Mouse (Mus musculus) T-helper 17 cell (primary cell): ENCODE data around the gene Zfhx3.

Experiments
- in situ Hi-C, 2 experiments: fragments of 300-600 bp; cut with MboI, MseI; formaldehyde crosslinking; loops; 1 replicate in 1 of 2; 2 replicates in 1 of 2; pipeline ENCODE4 v1.15.1; 2025; ENCODE audit warnings: high pct_unique_total_duplicates in 2 of 2

Zfhx3 gene

DNA sequence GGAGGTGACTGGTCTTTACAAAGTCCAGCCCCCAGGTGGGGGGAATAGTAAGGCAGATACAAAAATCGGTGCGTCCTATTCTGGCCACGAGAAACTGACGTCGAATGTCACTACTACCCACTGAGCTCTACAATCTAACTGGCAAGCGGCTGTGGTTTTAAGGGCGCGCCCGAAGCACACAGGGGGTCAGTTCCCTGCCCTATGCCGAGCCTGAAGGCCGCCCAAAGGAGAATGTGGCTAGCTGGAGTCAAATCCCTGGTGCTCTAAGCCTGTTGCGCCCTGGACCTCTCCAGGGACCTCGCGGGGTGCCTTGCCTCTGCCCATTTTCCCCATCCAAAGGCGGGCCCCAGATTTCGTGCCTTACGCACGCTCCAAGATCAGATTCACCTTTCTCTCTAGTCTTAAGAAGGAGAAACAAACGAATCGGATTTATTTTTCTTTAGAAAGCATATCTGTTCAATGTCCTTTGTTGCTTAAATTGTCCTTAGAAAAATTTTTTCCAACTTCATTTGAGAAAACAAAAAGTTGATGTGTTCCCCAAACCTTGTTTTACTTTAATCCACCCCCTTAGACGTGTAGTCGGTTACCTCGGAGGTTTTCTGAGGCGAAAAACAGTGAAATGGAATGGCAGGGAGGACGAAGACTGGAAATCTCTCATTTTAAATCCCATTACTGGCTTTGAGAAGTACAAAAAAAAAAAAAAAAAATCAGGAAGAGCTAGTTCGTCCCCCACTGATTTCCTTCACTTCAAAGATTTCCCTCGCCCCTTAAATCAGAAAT, 754.4 kb downstream of the Zfhx3 start:
- in situ Hi-C loops = no loop called here

DNA sequence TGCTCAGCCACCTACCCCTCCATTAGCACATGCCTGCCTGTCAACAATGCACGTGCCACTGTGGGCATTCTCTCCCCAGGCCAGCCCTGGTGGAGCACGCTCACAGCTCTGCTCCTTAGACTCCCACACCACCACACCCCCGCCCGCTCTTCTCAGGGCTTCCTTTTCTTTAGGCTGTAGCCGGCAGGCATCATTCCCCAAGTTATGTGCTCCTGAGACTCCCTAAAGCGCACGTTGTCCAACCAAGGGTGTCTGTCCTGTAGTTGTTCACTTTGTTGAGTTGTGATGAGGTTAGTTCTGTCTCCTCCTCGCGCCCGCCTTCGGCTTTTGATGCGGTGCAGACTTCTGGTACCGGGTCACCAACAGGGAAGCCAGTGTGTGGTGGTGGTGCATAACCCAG, 755.1 kb downstream of the Zfhx3 start:
- in situ Hi-C loops = no loop called here

DNA sequence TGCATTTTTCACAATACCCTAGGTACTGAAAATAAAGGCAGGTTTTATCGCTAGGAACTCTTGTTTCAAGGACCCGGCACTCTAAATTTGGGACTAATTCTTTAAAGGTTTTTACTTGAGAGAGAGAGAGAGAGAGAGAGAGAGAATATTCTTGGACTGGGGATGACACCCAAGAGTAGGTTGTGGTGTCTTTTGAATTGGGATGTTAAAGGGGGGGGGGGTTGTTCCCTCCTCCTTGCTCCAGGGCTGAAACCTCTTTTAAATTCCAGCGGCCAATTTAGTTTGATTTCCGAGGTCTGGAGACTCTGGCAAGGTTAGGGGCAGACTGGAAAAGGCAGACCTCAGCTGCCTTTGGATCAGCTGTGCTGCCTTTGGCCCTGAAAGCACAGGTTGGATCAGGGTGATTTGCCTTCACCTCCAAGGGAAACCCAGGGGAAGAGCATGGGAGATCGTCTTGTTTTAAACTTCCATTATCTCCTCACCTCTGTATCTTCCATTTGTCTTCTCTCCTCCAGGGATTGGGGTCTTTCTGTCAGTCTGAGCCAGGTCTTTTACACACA, 755.7 kb downstream of the Zfhx3 start:
- in situ Hi-C loops = no loop called here

DNA sequence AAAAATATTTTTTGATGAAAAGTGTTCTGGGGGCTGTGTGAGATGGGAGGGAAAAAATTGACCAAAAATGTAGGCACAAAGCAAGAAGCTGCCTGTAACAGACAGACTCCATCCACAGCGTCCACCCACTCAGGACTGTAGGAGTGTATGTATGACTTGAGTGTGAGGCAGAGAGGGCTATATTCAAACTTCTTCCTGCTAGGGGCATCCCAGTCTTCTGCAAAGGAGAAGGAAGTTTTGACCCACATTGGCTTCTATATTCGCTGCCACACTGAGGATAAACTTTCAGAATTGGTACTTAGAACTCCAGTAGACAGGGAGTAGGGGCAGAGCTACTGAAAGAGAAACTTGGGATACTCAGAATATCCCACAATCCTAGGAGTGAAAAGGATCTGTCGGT, 756.6 kb downstream of the Zfhx3 start:
- in situ Hi-C loops = no loop called here

DNA sequence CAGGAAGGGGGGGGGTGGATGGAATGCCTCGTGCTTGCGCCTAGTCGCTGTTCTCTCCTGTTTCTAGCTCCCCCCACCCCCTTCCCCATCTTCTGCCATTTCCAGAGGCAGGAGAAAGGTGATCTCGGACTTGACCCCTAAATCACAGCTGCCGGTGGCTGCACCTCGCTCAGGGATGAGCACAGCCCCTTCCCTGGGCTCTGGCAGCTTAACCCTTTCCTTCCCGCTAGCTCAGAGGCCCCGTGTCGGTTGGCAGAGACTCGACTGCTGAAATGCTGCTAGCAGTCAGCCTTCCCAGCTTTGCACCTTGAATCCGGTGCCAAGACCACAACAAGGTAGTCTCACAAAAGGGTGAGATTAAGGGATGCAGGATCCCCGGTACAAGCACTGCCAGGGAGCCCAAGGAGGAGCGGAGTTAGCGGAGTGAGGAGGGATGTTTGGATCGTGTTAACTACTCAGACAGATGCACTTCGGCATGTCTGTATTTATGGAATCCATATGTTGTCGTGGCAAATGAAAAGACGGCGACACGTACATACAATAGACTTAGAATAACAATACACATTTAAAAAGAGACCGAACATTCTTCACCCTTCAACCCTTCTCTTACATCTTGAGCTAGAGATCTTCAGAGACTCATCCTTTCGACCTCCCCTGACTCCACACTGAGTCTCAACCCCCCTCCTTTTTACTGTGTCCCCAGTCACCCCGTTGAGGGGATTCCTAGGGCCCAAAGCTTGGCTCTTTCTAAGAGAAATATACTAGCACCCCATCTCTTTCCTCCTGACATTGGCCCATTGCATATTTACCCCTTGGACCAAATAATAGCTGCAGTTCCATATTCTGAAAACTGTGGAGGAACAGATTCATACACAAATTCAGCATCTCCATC, 757.3 kb downstream of the Zfhx3 start:
- in situ Hi-C loops = no loop called here

DNA sequence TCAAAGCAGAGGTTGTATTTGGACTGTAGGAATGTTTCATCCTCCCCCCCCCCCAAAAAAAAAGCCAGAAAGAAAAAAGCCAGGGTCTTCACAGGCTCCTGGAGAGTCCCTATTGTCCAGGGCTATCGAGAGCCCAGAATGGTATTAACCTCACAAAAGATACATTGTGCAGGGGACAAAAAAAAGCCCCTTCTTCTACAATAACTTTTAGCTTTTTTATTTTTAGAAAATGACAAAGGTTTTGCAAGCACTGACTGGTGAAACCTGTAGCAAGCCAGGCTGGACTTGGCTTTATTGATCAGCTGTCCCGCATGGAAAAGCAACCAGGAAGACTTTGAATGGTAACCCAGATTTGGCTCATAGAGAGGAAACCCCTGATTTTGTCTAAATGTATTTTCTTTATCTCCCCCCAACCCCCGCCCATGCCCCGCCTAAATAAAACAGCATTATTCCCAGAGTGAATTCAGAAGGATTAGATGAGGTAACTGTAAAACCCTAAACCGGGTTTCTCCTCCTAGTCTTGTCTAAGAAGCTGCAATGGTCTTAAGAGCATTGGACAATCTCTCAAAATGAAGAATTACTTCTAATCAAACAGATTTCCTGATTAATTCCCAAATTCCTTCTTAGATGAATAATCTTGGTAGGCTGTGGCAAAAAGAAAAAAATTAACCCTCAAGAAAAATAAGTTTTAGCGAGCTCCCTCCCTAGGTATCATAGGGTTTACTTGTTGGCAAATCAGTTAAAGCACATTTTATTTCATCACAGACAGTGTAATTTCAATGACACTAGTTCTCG, 759.1 kb downstream of the Zfhx3 start:
- in situ Hi-C loops = no loop called here

DNA sequence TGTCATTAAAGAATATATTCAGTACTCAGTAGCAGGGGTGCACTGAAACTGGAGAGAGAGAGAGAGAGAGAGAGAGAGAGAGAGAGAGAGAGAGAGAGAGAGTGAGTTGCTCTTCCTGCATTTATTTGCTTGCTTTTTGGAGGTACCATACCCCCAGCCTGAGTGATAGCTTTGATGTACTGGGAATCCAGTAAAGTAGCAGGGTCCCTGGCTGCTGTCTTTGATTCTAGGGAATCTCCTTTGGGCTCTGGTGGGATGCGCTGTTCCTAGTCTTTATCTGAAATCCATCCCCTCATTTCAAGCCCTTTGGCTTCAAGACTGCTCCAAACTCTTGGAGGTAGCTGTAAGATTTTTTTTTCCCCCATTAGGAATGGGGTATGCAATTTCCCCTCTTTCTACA, 759.8 kb downstream of the Zfhx3 start:
- in situ Hi-C loops = no loop called here

DNA sequence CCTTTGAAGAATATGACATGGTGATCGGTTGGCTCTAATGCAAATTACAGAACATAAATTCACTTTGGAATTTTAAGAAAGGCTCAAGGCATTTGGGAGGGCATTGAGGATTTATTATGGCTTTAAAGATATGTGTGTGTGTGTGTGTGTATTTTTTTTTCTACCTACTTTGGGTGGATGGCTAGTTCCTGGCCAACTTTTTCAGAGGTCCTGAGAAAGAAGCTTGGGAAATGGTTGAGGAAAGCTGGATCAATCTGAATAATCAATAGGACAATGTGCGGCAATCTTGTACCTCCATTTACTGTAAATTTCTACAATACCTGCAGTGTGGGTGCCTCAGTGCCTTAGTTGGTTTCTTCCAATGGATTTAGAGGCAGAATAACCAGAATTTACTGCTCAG, 763.3 kb downstream of the Zfhx3 start:
- in situ Hi-C loops = no loop called here

DNA sequence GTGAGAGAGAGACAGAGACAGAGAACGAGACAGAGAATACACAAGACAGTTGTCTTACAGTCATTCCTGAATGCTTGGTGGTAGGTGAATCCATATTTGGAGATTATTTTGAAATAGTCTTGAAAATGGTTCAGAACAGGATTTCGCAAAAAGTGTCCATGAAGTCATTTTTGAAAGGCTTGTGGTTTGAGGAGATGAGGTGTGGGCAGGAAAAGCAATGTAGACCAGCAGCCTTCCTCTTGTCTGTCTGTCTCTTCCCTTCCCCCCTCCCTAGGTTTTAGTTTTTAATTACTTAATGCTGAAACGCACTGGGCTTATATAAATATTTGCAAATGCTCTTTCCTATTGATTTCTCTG, 764.0 kb downstream of the Zfhx3 start:
- in situ Hi-C loops = no loop called here

DNA sequence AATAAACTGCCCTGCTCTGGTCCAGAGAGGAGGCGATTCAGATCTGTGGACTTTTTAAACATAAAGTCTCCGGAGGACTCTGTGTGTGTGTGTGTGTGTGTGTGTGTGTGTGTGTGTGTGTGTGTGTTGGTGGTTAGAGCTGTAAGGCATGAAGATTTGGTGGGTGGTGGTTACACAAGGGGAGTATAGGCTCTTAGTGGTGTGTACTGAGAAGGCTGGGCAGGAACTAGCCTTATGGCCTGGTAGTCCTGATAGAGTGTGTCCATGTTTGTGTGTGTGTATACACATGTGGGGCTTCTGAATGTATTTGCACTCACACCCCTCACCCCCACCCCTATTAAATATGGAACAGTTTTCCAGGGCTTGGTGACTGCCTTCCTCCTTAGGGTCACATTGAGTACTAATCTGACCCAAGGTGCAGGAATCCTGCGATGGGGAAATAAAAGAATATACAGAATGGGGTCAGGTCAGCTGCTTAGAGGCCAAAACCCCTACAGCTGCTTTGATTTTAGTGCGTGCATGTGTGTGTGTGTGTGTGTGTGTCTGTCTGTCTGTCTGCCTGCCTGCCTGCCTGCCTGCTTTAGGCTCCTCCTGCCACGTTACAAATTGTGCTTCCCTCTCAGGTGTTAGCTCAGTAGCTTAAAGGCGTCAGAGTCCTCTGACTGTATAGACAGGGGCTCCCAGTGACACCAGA, 764.6 kb downstream of the Zfhx3 start:
- in situ Hi-C loops = no loop called here

DNA sequence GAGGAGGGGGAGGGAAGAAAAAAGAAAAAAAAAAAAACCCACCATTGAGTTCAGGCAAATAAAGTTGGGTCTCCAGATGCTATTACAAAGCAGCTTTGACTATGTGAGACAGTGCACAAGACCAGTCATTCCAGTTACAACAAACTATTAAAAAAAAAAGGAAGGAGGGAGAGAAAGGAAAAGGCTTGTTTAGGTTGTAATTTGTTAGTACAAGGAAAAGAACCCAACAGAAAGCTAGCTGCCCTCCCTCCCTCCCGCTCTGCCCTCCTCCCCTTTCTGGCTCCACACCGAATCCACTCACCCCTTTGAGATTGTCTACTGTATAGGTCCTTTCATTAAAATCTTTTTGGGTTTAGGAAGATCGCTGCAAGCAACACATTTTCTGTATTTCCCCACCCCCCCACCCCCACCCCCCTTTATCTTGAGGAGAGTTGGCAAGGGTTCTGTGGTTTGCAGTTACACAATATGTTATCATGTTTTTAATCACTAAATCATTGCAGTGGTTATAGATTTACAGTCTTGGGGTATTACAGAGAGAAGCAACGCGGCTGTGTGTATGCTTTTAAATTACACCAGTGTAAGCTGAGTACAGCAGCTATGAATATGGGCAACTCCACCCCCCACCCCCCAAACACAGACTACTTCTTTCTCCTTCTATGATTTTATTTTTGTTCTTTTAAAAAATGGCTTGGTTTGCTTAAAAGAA, 765.3 kb downstream of the Zfhx3 start:
- in situ Hi-C loops = no loop called here

DNA sequence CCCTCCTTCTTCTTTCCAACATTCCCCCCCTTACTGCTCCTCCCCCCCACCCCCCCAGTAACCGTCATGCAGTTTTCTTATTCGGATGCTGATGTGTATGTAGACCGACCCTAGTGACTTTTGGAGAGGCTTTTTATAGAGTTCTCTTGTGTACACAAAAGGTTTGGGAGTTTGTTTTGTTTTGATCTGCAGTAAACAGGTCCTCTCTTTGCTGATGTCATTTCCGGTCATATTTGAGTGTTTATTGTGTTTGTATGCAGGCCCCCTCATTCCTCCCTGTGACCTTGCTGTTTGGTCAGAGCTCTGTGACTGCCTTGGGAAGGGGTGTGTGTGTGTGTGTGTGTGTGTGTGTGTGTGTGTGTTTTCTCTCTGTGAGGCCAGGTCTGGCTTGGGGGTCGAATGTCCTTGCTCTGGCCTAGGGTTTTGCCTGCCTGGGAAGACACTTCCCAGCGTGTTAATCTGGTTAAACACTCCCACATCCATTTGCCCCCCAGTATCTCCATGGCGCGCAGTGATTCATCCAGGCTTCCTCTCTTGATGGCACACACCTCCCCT, 766.5 kb downstream of the Zfhx3 start:
- in situ Hi-C loops = no loop called here

DNA sequence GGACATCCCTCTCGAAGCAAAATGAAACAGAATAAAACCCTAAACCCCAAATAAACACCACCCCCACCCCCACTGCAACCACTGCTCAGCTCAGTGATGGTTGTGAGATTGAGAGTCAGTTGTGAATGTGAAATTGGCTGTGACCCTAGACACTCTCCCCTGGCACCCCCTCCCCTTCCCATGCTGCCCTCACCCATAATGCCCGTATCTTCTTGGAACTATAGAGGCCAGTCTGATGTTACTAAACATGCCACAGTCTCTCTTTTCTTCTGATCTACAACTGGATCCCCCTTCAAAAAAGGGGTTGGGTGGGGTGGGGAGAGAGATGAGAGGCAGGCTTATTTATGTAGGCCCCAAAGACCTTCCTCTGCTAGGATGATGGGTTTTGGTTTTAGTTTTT, 767.0 kb downstream of the Zfhx3 start:
- in situ Hi-C loops = no loop called here

DNA sequence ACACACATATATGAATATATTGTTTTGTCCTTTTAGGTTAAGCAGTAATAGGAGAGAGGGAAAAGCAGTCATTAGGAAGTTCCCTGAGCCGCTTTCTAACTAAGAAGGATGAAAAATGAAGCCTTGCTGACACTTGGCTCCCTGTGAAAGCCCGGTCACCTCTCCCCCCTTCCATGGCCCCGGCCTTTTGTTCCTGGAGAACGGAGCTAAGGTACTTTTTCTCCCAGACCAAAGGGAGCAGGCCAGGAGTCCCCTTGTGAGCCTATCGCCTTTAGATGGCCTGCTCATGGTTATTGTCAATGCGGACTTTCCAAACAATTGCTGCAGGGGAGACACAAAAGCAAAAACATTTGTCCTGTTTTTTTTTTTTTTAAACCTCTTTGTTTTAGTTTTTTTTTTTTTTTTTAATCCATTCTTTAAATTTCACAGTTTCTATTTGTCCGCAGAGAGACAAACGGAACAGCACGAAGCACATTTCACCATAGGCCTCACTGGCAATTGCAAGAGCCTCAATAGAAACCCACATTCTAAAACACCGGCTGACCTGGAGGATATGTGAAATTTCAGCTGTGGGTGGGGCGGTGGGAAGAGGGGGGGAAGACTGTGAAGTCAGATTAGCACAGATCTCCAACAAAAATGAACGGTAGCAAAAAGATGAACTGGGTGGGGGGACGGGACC, 767.6 kb downstream of the Zfhx3 start:
- in situ Hi-C loops = no loop called here

DNA sequence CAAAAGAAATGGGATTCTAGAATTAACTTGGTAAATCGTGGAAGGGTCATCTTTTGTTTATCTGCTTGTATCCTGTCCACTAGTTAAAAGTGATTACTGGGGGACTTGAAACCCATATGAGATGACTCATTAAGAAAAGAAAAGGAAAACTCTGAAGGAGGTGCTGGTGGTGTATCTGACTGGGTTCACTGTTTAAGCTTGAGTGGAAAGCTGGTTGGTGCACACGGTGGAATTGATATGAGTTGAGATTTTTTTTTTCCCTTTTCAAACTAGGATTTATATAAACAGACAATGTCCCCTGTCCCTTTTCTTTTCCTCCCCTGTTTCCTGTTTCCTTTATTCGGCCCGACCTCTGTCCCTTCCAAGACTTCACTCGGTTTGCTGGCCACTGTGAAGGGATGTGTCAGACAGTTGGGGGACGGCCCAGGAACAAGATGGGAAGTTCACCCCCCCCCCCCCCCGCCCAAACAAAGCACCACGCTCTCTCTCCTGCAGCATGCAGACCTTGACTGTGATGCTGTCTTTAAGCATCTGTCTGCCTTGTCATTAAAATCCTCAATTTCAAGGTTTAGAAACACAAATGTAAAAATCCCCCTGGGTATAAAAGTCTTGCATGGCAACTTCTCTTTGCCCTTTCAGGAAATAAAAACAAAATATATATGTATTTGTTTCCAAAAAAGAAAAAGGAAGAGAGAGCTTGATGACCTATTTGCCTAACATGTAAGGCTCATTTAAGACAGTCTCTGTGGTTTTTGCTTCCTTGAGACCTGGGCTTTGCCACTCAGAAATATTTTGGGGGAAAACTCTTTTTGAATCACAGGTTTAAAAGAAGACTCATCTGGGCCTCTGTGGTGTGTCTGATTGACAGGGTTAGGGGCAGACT, 768.4 kb downstream of the Zfhx3 start:
- in situ Hi-C loops = no loop called here

DNA sequence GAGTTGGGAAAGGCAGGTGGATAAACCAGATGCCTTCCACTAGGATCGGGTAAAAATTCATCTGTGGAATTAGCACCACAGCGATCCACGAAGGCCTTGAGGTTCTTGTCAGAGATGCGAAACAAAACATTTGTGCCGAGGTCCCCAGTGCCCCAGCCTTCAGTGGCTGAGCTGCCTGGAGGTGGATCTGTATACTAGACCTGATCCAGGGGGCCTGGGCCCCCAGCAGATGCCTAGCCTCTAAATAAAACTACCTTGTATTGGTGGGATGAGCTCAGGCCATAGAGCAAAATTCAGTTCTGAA, 769.0 kb downstream of the Zfhx3 start:
- in situ Hi-C loops = no loop called here

DNA sequence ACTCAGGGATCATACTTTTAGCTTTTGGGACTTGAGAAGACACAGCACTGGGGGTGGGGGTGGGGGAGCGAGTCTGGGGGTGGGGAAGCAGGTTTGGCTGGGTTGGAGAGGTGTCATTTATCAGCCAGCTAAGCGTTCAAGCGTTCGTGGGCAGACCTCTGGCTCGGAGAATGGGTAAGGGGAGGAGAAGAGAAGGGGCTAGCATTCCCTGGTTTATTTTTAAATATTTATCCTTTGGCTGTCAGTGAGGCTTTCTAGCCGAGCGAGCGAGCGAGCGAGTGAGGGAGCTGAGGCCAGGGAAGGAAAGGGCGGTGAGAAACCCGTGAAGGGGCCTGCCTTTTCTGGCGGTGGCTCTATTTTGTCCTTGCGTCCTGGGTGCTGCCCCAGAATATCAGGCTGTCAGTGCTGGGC, 769.6 kb downstream of the Zfhx3 start:
- in situ Hi-C loops = no loop called here

DNA sequence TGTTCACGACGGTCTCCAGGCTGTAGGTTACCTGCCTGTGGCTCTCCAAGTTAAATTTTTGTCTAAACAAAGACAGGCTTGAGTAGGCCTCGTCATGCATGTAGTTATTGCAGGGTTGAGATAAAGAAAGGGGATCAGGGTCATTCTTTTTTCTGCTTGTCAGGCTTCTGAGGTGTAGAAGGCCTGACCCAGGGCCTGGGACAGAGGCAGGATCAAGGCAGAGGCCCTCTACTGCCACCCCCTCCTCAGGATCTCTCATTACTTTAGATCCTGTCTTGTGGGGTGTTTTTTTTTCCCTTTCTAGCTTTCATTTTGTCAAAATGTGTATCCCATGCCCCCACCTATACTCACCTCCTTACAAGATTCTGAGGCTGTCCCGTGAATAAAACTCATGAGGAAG, 770.2 kb downstream of the Zfhx3 start:
- in situ Hi-C loops = no loop called here
